Mouse (Mus musculus) frontal cortex, postnatal 36 days (tissue): ENCODE results near the gene Six6.

Experiments used
- DNase-seq, 2 experiments: peaks; one replicate each; pipeline ENCODE4 v3.0.0; 2022; ENCODE audit warnings: low spot score in 2 of 2

Six6 gene

GRCm38 (mm10) chr12:72939616-72940015 lies at the start of gene Six6:
Gene Six6 (plus strand): TSS chr12:72939892.
- no peak for DNase-seq

- DNase-seq: no peak
Observed at GRCm38 (mm10) chr12:72917159-72917993, 22.3 kb upstream of the Six6 start.

- no peak for DNase-seq
Observed at GRCm38 (mm10) chr12:72936751-72937150, 2.9 kb upstream of the Six6 start.

GRCm38 (mm10) chr12:72937537-72938120 lies 2.1 kb upstream of the Six6 start:
- no peak for DNase-seq

GRCm38 (mm10) chr12:72938176-72938575 lies 1.5 kb upstream of the Six6 start:
- DNase-seq: no peak

- no peak for DNase-seq
Observed at GRCm38 (mm10) chr12:72938600-72939490, 847 bp upstream of the Six6 start.

- peak in 1 of 2 experiments; percentile 1 for DNase-seq
Observed at GRCm38 (mm10) chr12:72940071-72940821, 554 bp downstream of the Six6 start, which contains the start of gene 4930447C04Rik. Gene 4930447C04Rik (minus strand): TSS chr12:72940774.

GRCm38 (mm10) chr12:72940822-72941397 lies 1.2 kb downstream of the Six6 start:
- peak in 1 of 2 experiments; percentile 8 for DNase-seq

GRCm38 (mm10) chr12:72941398-72942051 lies 1.8 kb downstream of the Six6 start:
- DNase-seq: no peak

GRCm38 (mm10) chr12:72942171-72942570 lies 2.5 kb downstream of the Six6 start:
- no peak for DNase-seq

- no peak for DNase-seq
Observed at GRCm38 (mm10) chr12:72943574-72944110, 4.0 kb downstream of the Six6 start.

GRCm38 (mm10) chr12:72944411-72945225 lies 4.9 kb downstream of the Six6 start:
- no peak for DNase-seq

- no peak for DNase-seq
Observed at GRCm38 (mm10) chr12:72945301-72946063, 5.8 kb downstream of the Six6 start.

GRCm38 (mm10) chr12:72946064-72946395 lies 6.3 kb downstream of the Six6 start:
- no peak for DNase-seq

GRCm38 (mm10) chr12:72946805-72947204 lies 7.1 kb downstream of the Six6 start:
- DNase-seq: no peak

- DNase-seq: no peak
Observed at GRCm38 (mm10) chr12:72947335-72947734, 7.6 kb downstream of the Six6 start.

- DNase-seq: no peak
Observed at GRCm38 (mm10) chr12:72953089-72953488, 13.4 kb downstream of the Six6 start.

GRCm38 (mm10) chr12:72953858-72954257 lies 14.2 kb downstream of the Six6 start:
- no peak for DNase-seq

- DNase-seq: no peak
Observed at GRCm38 (mm10) chr12:72954906-72955305, 15.2 kb downstream of the Six6 start.
